Mouse (Mus musculus): Measurements from ENCODE around the gene Cyb5r4.
A peak's percentile ranks its signal among the peaks of the same experiment; 100 is the strongest.

Gene Cyb5r4

DNA sequence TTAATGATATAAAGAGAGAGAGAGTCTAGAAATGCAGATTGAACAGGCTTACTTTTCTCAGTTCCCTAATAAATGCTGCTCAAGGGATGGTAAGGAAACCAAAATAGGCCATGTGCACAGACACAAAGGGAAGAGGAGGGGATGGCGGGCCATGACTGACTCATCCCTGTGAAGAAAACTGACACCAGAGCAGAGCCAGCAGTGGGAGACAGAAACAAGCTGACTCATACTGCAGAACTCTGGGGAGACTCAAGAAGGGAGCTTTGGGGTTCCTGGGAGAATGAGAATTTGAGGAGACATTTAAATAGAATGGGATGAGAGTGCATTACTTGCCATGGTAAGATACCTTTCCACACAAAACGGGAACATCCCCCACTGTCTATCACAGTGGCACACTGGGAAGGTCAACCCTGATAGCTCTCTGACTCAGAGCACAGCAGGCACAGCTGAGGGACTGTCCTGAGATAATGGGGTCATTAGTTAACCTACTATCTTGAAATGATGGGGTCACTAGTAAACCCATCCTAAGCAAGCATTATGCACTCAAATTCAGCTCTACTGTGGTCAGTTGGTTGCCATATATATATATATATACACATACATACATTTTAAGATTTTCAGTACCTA is 21.7 kb upstream of the Cyb5r4 start:
- no peak for DNase-seq (ENCODE audit: low read depth, low spot score)
- no peaks in the 10 kb centered on the region for H3K27me3 ChIP-seq (ENCODE audit: control insufficient read depth, insufficient read depth, low read length, poor library complexity, severe bottlenecking)

DNA sequence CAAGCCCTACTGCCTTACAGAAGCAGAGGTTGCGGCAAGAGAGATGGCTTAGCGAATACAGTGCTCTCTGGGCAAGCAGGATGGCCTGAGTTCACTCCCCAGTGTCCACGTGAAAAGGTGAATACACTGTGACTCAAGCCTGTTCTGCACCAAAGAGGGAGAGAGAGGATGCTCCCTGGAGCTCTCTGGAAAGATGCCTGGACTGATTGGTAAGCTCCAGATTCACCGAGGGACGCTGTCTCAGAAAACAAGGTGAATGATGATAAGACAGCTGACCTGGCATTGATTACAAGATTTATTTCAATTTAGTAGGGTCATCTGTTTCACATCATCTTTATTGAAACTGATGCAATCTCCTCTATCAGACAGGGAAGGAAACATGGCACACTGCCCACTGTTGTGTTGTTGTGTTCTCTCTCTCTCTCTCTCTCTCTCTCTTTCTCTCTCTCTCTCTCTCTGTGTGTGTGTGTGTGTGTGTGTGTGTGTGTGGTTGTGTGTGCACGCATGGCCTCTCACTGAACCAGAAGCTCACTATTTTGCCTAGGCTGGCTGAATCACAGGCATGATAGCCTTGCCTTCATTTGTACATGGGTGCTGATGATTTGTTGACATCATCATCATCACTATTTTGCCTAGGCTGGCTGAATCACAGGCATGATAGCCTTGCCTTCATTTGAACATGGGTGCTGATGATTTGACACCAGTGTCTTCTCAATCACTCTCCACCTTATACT is 16.9 kb upstream of the Cyb5r4 start:
- DNase-seq (ENCODE audit: low read depth, low spot score), result no peak
- no peaks in the 10 kb centered on the region for H3K27me3 ChIP-seq (ENCODE audit: control insufficient read depth, insufficient read depth, low read length, poor library complexity, severe bottlenecking)
- no peaks in the 10 kb centered on the region for H3K36me3 ChIP-seq (ENCODE audit: control insufficient read depth, insufficient read depth, low read length, poor library complexity, severe bottlenecking)

More for the DNA sequence above, 21.7 kb upstream of the Cyb5r4 start:
- no peaks in the 10 kb centered on the region for H3K36me3 ChIP-seq (ENCODE audit: control insufficient read depth, insufficient read depth, low read length, poor library complexity, severe bottlenecking)

DNA sequence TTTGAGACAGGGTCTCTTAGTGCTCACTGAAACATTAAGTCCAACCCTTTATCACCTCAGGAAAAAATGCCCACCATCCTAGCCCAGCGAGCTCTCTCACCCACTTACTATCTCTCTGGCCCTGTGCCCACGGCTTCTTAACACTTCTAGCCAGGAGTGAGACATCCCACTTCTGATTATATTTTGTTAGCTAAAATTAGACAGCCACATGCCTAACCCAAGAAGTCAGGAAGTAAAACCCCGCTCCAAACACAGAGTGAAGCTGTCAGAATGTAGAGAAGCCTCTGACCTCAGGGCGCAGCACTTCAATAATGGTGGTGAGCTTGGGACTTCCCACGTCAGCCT is 16.4 kb upstream of the Cyb5r4 start:
- no peak for DNase-seq (ENCODE audit: low read depth, low spot score)

DNA sequence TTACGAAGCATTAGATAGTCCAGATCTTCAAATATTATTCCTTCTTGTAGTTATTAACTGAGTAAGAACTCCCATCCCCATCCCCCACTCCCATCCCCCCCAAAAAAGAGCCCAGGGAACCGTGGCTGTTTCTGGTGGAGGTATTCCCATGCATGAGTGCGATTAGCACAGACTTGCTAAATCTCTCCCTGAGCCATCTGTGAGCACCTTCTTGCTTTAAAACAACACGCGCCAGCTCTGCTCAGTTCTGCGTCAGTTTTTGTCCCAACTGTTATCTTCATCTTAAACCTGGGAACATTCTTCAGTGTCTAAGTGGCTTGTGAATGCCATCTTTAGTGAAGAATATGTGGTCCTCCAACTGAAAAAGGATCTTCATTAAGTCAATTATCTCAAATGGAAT is 13.3 kb upstream of the Cyb5r4 start:
- H3K27me3 ChIP-seq (ENCODE audit: control insufficient read depth, insufficient read depth, low read length, poor library complexity, severe bottlenecking), result no peaks in the 10 kb centered on the region
- no peak for DNase-seq (ENCODE audit: low read depth, low spot score)

More for the DNA sequence above, 16.4 kb upstream of the Cyb5r4 start:
- Histone ChIP-seq H3K36me3 (ENCODE audit: control insufficient read depth, insufficient read depth, low read length, poor library complexity, severe bottlenecking) (no peaks in the 10 kb centered on the region), H3K27me3 (ENCODE audit: control insufficient read depth, insufficient read depth, low read length, poor library complexity, severe bottlenecking) (no peaks in the 10 kb centered on the region)

DNA sequence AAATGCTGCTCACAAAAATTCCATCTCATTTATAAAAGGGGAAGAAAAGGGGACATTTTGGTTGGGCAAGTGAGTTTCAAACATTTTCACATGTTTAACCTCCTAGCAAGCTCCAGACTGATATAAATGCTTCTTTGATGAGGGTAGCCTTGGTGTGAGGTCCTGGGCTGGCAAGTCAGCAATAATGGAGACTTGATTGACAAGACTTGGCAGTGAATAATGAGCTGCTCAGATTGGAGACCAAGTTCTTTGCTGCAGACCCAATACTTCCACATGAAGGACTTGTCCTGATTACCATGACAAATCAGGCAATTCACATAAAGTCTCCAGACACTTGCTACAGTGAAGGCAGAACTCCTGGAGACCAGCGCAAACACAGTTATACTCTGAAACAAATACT is 12.9 kb upstream of the Cyb5r4 start:
- H3K27me3 ChIP-seq (ENCODE audit: control insufficient read depth, insufficient read depth, low read length, poor library complexity, severe bottlenecking), result no peaks in the 10 kb centered on the region
- DNase-seq (ENCODE audit: low read depth, low spot score), result no peak
- no peaks in the 10 kb centered on the region for H3K36me3 ChIP-seq (ENCODE audit: control insufficient read depth, insufficient read depth, low read length, poor library complexity, severe bottlenecking)

More for the DNA sequence above, 13.3 kb upstream of the Cyb5r4 start:
- no peaks in the 10 kb centered on the region for H3K36me3 ChIP-seq (ENCODE audit: control insufficient read depth, insufficient read depth, low read length, poor library complexity, severe bottlenecking)

DNA sequence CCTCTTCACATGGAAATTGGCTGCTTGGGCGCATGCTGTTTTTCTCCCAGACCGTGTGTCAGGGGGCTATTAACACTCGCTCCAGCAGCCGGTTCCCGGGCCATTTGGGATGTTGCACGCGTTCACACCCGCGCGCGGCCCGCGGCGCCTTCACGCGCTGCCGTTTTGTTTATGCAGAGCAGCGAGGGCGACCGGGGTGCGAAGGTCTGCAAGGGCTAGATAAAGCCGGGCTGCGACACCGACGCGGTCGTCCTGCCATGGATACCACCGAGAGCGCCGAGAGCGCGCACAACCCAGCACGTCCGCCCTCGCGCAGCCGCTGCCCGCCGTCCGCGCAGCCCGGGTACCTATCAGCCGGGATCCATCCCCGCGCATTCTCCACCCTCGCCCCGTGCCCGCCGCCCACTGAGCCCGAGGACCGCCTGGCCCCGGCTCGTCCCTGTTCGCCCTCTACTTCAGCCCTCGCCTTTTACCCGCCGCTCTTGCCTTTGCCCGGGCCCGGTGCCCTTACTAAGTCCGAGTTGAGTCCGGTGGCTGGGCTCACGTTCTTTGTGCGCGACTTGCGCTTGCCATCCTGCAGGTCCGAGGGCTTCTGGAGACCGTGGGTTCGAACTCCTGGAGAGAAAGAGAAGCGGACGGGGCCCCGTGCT is 6.4 kb upstream of the Cyb5r4 start, which contains the start of gene Ripply2:
TSS of gene Ripply2 (plus strand) at position 250 of the 650 bp plus-strand sequence.
- H3K27me3 ChIP-seq (ENCODE audit: control insufficient read depth, insufficient read depth, low read length, poor library complexity, severe bottlenecking), result no peaks in the 10 kb centered on the region
- no peak for DNase-seq (ENCODE audit: low read depth, low spot score)

DNA sequence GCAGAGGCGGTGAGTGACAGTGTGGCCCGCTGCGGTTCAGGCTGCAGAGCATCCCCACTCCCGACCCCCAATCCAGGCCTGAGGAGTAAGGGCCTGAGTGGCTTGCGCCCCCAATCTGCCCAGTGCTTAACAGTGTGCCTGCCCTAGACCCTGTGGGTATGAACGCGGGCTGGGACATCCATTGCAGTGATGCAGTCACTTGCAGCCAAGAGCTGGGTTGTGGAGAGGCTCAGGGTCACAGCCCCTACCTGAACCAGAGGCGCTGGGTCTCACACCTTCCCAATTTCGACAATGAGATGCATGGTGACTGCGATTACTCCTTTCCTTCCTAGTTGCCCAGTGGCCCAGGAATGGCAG is 5.9 kb upstream of the Cyb5r4 start:
- Histone ChIP-seq H3K36me3 (ENCODE audit: control insufficient read depth, insufficient read depth, low read length, poor library complexity, severe bottlenecking) (no peaks in the 10 kb centered on the region), H3K27me3 (ENCODE audit: control insufficient read depth, insufficient read depth, low read length, poor library complexity, severe bottlenecking) (no peaks in the 10 kb centered on the region)
- no peak for DNase-seq (ENCODE audit: low read depth, low spot score)

More for the DNA sequence above, 6.4 kb upstream of the Cyb5r4 start, which contains the start of gene Ripply2:
- no peaks in the 10 kb centered on the region for H3K36me3 ChIP-seq (ENCODE audit: control insufficient read depth, insufficient read depth, low read length, poor library complexity, severe bottlenecking)

DNA sequence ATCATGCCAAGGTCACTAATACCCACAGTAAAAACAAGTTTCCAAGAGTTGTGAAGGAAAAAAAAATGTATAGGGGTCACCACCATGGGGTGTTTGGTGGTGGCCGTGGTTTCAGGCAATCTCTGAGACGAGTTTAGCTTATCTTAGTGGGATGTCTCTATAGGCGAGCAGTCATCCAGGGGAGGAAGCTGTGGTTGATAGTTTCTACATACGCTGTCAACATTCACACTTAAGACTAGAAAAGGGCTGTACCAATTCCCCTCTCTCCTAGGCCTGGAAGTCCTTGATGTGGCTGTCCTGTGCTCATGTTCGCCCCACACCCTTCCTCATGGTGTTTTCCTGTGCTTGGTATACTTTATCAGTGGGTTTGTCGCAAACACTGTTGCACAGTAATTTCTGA is 4.0 kb downstream of the Cyb5r4 start:
- DNase-seq (ENCODE audit: low read depth, low spot score), result peak; percentile 2

DNA sequence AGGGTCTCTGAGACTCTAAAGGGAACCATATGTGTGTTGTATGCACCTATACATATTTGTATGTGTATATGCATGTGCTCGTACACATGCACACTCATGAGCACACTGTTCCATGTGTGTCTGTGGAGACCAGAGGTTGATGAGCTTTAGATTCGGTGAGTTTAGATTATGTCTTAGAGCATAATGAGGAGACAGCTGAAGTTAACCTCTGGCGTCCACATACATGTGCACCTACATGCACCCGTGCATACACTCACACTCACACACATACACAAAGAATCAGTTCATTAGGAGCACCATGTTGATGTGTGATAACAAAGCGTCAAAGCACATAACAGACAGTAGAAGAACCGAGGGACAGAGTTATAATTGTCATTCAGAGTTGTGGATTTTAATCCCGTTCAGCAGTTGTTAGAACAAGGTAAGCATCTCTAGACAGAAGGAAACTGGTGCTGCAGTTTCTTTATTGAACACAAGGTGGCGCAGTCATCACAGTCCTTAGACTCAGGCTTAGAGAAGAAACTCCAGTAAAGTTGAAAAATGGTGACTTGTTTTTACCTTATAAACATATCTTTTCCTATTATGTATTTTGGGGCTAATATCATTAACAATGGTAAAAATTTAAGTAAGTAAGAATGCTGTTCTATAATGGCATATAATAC is 5.7 kb downstream of the Cyb5r4 start:
- no peaks in the 10 kb centered on the region for H3K27me3 ChIP-seq (ENCODE audit: control insufficient read depth, insufficient read depth, low read length, poor library complexity, severe bottlenecking)
- H3K36me3 ChIP-seq (ENCODE audit: control insufficient read depth, insufficient read depth, low read length, poor library complexity, severe bottlenecking), result peaks cover 2% of the 10 kb centered on the region; the same call in 1 of the 2 replicates
- peak; percentile 82 for DNase-seq (ENCODE audit: low read depth, low spot score)

More for the DNA sequence above, 4.0 kb downstream of the Cyb5r4 start:
- Histone ChIP-seq H3K36me3 (ENCODE audit: control insufficient read depth, insufficient read depth, low read length, poor library complexity, severe bottlenecking) (peaks cover 2% of the 10 kb centered on the region; the same call in 1 of the 2 replicates), H3K27me3 (ENCODE audit: control insufficient read depth, insufficient read depth, low read length, poor library complexity, severe bottlenecking) (no peaks in the 10 kb centered on the region)

DNA sequence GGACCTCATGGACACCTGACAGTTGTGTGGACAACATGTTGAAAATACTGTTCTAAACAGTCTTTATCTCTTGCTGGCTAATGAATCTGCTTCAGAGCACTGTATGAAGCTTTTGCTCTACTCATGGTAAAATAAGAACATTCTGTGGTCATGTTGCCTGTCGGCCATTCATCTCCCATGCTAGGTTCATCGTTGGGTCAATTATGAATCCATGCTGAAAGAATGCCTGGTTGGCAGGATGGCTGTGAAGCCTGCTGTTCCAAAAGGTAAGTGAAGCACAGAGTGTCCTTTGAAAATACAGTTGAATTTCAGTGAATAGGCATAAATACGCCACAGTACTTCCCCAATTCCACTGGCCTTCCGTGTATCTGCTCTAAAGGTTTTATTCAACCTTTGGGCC is 10.4 kb downstream of the Cyb5r4 start:
- no peak for DNase-seq (ENCODE audit: low read depth, low spot score)
- Histone ChIP-seq H3K36me3 (ENCODE audit: control insufficient read depth, insufficient read depth, low read length, poor library complexity, severe bottlenecking) (peaks cover 2% of the 10 kb centered on the region; the same call in 1 of the 2 replicates), H3K27me3 (ENCODE audit: control insufficient read depth, insufficient read depth, low read length, poor library complexity, severe bottlenecking) (no peaks in the 10 kb centered on the region)

DNA sequence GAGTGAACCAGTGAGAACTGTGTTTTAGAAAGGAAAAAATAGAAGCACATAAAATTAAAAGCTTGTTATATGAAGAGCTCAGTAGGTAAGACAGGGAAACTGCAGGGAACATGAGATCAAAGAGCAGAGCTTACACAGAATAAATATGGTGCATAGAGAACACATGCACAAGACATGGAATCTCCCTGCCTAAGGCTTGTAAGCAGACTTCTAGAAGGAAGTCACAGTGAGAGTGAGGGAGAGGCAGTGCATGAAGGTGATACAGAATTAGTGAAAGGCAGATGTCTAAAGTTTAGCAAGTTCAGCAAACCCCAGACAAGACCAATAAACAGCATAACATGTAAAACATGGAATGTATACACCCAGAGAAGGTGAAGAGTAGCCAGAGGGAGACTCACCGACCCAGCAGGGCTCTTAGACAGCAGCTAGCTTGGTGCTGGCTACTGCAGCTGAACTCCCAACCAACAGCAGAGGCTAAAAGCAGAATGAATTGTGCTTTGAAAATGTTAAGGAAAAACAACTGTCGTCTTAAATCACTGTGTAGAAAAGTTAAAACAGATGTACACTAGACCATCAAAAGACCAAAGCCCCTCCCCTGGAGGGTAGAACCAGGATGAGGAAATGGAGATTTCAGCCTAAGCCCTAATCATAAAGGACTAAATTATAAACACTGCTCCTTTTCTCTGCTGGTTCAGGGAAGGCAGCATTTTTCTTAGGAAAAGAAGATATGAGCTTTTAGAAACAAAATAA is 13.2 kb downstream of the Cyb5r4 start:
- no peaks in the 10 kb centered on the region for H3K27me3 ChIP-seq (ENCODE audit: control insufficient read depth, insufficient read depth, low read length, poor library complexity, severe bottlenecking)
- peaks cover 2% of the 10 kb centered on the region; the same call in 1 of the 2 replicates for H3K36me3 ChIP-seq (ENCODE audit: control insufficient read depth, insufficient read depth, low read length, poor library complexity, severe bottlenecking)

DNA sequence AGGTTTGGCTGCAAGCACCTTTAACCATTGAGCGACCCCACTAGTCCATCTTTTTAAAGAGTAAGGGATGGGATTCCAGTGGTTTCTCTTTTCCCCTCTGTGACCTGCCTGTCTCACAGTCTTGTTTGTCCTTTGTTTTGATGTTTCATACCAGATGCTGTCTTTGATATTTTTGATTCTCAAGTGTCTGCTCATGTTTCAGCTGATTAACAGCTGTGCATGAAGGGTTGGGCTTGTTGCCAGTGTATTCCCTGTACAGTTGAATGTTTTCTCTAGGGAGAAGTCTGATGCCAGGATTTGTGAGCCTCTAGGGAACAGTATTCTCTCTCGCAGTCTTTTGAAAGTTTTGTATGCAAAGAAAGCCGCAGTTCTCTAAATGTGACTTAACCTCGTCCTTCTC is 27.6 kb downstream of the Cyb5r4 start:
- DNase-seq (ENCODE audit: low read depth, low spot score), result no peak
- Histone ChIP-seq H3K27me3 (ENCODE audit: control insufficient read depth, insufficient read depth, low read length, poor library complexity, severe bottlenecking) (no peaks in the 10 kb centered on the region), H3K36me3 (ENCODE audit: control insufficient read depth, insufficient read depth, low read length, poor library complexity, severe bottlenecking) (peaks cover 8% of the 10 kb centered on the region; the same call in 1 of the 2 replicates)

More for the DNA sequence above, 13.2 kb downstream of the Cyb5r4 start:
- DNase-seq (ENCODE audit: low read depth, low spot score), result no peak

DNA sequence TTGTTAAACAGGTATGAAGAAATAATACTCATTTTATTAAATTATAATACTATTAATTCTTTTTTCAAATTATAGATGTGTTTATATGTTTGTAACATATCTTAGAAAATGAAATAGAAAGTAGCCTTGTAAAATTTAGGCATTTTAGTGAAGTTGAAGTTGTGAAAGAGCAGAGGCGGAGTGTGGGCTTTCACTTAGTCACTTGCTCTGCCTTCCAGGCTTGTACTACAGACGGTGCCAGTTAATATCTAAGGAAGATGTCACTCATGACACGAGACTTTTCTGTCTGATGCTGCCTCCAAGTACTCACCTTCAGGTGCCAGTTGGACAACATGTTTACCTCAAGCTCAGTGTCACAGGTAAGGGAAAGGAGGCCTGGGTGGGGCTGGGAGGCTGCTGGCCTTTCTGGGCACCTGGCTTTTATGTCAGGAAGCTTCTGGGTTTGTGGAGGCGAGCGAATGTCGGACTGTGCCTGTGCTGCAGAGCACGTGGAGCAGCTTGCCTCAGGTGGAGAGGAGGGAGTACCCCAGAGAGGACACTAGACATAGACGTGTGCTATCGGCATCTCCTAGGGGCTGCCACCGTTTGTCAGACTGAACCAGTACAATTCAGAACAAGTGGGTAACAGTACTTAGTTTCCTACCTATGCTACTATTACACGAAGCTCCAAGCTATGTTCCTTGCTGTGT is 33.9 kb downstream of the Cyb5r4 start:
- no peaks in the 10 kb centered on the region for H3K27me3 ChIP-seq (ENCODE audit: control insufficient read depth, insufficient read depth, low read length, poor library complexity, severe bottlenecking)
- no peak for DNase-seq (ENCODE audit: low read depth, low spot score)
- H3K36me3 ChIP-seq (ENCODE audit: control insufficient read depth, insufficient read depth, low read length, poor library complexity, severe bottlenecking), result peaks cover 12% of the 10 kb centered on the region; the same call in 1 of the 2 replicates

DNA sequence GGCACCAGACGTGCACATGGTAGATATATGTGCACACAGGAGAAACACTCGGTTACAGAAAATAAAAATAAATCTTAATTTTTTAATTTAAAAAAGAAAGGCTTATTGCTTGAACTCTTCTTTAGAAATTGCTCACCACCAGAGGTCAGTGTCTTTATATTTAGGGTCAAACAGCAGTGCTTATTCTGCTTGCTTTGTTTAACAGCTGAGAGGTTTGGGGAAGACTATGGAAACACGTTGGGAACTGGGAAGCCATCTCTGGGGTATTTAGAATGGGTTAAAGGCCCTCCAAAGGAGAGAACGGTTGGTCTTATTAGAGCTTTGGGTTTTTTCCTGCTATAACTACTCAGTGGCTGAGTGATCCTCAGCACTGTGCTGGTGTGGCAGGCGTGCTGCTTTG is 40.5 kb downstream of the Cyb5r4 start:
- peak; percentile 18 for DNase-seq (ENCODE audit: low read depth, low spot score)

More for the DNA sequence above, 40.5 kb downstream of the Cyb5r4 start:
- H3K27me3 ChIP-seq (ENCODE audit: control insufficient read depth, insufficient read depth, low read length, poor library complexity, severe bottlenecking), result no peaks in the 10 kb centered on the region
- H3K36me3 ChIP-seq (ENCODE audit: control insufficient read depth, insufficient read depth, low read length, poor library complexity, severe bottlenecking), result peaks cover 12% of the 10 kb centered on the region; the same call in 1 of the 2 replicates

Measured in splenic B cell, adult 2 months (primary cell).